Mouse (Mus musculus) limb, embryonic 15.5 days (tissue): ENCODE measurements at regions not wholly inside any gene's neighbourhood (a gene's known extent, or its start where the extent isn't known, plus 50 kb on each side); places are given as distances from the start of the nearest gene placed in this dataset.

Experiments used
- ATAC-seq: fragments of 200-750 bp; cut with Nextera tagmentation; 2 replicates; pipeline ENCODE4 v1.8.0; 2017; ENCODE audit warnings: low read depth, moderate TSS enrichment; ENCODE audit not compliant: insufficient number of reproducible peaks, low FRiP score, low TSS enrichment
- H3K27ac ChIP-seq: fragments of 300-500 bp; sonication (generic); 2 replicates; pipeline ENCODE4 v1.5.1; 2015; ENCODE audit warnings: moderate library complexity, mild to moderate bottlenecking, inconsistent platforms
- H3K27me3 ChIP-seq: fragments of 300-500 bp; sonication (generic); 2 replicates; pipeline ENCODE4 v1.6.1; 2015; ENCODE audit warnings: inconsistent platforms
- H3K36me3 ChIP-seq: fragments of 300-500 bp; sonication (generic); 2 replicates; pipeline ENCODE4 v1.6.1; 2015; ENCODE audit warnings: inconsistent platforms
- H3K4me1 ChIP-seq: fragments of 300-500 bp; sonication (generic); 2 replicates; pipeline ENCODE4 v1.6.1; 2015; ENCODE audit warnings: inconsistent platforms
- H3K4me2 ChIP-seq: fragments of 300-500 bp; sonication (generic); 2 replicates; pipeline ENCODE4 v1.6.1; 2015; ENCODE audit warnings: mild to moderate bottlenecking, inconsistent platforms
- H3K4me3 ChIP-seq: fragments of 300-500 bp; sonication (generic); 2 replicates; pipeline ENCODE4 v1.5.1; 2015; ENCODE audit warnings: mild to moderate bottlenecking, inconsistent platforms
- H3K9ac ChIP-seq: fragments of 300-500 bp; sonication (generic); 2 replicates; pipeline ENCODE4 v1.6.1; 2015; ENCODE audit warnings: inconsistent platforms
- H3K9me3 ChIP-seq: fragments of 300-500 bp; sonication (generic); 2 replicates; pipeline ENCODE4 v1.6.1; 2016; ENCODE audit warnings: inconsistent platforms
- WGBS: fragments of 180-500 bp; shearing (Covaris S2); methylation state at CpG from one replicate; pipeline ENCODE4 v1.1.7; 2015; 5-methylcytosine and 5-hydroxymethylcytosine counted together

- H3K27ac ChIP-seq: no peak overlapping the region
- H3K36me3 ChIP-seq: no peaks in the 10 kb centered on the region
- H3K9me3 ChIP-seq: no peaks in the 10 kb centered on the region
- 48% methylated on average over 6 of the region's 6 CpGs for WGBS
- ATAC-seq: no peak
- no peak overlapping the region for H3K9ac ChIP-seq
- no peak overlapping the region for H3K4me3 ChIP-seq
- no peak overlapping the region for H3K4me2 ChIP-seq
- H3K4me1 ChIP-seq: peaks cover 6% of the 10 kb centered on the region; the same call in 1 of the 2 replicates
- H3K27me3 ChIP-seq: no peaks in the 10 kb centered on the region
These were observed 363.9 kb downstream of the Phkb start for GRCm38 (mm10) chr8:86204421-86205229.

DNA sequence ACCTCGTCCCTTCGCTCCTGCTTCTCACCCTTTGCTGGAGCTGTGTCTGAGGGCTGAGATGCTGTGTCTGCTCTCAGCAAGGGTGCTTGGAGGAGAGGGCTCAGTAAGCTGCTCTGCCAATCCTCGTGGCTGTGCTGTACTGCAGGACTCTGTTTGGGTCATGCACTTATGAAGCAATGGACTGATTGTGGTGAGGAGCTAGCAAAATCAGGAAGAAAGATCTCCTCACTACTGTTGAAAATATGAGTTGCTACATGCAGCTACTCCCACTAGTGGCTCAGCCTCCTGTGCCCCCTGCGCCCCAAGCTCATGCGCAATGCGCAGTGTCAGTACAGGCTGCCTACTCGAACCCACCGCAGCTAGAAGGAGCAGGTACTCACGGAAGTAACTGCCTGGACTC is 362.3 kb downstream of the Phkb start:
- 65% methylated on average over 9 of the region's 9 CpGs for WGBS
- ATAC-seq: no peak

DNA sequence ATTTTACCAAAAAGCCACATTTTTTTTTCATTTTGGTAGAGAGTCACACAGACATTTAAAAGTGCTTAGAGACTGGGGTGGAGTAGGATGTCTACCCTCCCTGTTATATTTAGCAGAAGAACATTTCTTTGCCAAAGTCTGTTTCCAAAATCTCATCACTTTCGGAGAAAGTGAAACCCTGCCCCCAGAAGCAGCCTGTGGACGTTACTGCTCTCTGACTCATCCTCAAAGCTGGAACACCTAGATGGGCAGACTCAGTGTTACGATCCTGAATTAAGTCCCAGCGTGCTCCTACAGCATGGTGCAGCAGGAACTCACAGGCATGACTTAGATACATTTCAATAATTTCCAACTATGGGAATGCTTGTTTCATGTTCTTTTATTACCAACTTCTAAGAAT is 361.1 kb downstream of the Phkb start:
- H3K9ac ChIP-seq: no peak overlapping the region
- ATAC-seq: peak; percentile 72
- WGBS: 39% methylated on average over 4 of the region's 4 CpGs

More for the DNA sequence above, 362.3 kb downstream of the Phkb start:
- Histone ChIP-seq H3K36me3 (no peaks in the 10 kb centered on the region), H3K4me2 (no peak overlapping the region), H3K9ac (no peak overlapping the region), H3K27me3 (no peaks in the 10 kb centered on the region), H3K27ac (no peak overlapping the region), H3K9me3 (no peaks in the 10 kb centered on the region), H3K4me1 (peaks cover 6% of the 10 kb centered on the region; the same call in 1 of the 2 replicates), H3K4me3 (no peak overlapping the region)

GRCm38 (mm10) chr8:86192262-86192661 is 351.5 kb downstream of the Phkb start:
- H3K9ac ChIP-seq: no peak overlapping the region
- no peak overlapping the region for H3K4me2 ChIP-seq
- no peak overlapping the region for H3K4me3 ChIP-seq
- no peaks in the 10 kb centered on the region for H3K4me1 ChIP-seq
- no peaks in the 10 kb centered on the region for H3K27me3 ChIP-seq
- no peaks in the 10 kb centered on the region for H3K9me3 ChIP-seq
- H3K36me3 ChIP-seq: no peaks in the 10 kb centered on the region
- ATAC-seq: no peak
- no peak overlapping the region for H3K27ac ChIP-seq
- WGBS: 69% methylated on average over 4 of the region's 4 CpGs

More for the DNA sequence above, 361.1 kb downstream of the Phkb start:
- no peaks in the 10 kb centered on the region for H3K9me3 ChIP-seq
- H3K4me1 ChIP-seq: peaks cover 6% of the 10 kb centered on the region; the same call in 1 of the 2 replicates
- no peaks in the 10 kb centered on the region for H3K27me3 ChIP-seq
- no peak overlapping the region for H3K27ac ChIP-seq
- H3K36me3 ChIP-seq: no peaks in the 10 kb centered on the region
- no peak overlapping the region for H3K4me3 ChIP-seq
- H3K4me2 ChIP-seq: 0 out of 2 replicates have a peak overlapping the region, but pooled peaks have one; percentile 2

- Histone ChIP-seq H3K9me3 (no peaks in the 10 kb centered on the region), H3K36me3 (no peaks in the 10 kb centered on the region), H3K4me1 (no peaks in the 10 kb centered on the region), H3K9ac (no peak overlapping the region), H3K27ac (no peak overlapping the region), H3K4me2 (no peak overlapping the region), H3K27me3 (no peaks in the 10 kb centered on the region), H3K4me3 (no peak overlapping the region)
- 83% methylated on average over 5 of the region's 5 CpGs for WGBS
- no peak for ATAC-seq
These were observed 343.9 kb downstream of the Phkb start for GRCm38 (mm10) chr8:86184671-86185070.

GRCm38 (mm10) chr8:86180793-86181192 is 340.0 kb downstream of the Phkb start:
- Histone ChIP-seq H3K9ac (no peak overlapping the region), H3K27ac (no peak overlapping the region), H3K4me2 (no peak overlapping the region), H3K27me3 (no peaks in the 10 kb centered on the region), H3K4me3 (no peak overlapping the region), H3K4me1 (no peaks in the 10 kb centered on the region), H3K36me3 (no peaks in the 10 kb centered on the region), H3K9me3 (no peaks in the 10 kb centered on the region)
- ATAC-seq: no peak
- 83% methylated on average over 3 of the region's 3 CpGs for WGBS

DNA sequence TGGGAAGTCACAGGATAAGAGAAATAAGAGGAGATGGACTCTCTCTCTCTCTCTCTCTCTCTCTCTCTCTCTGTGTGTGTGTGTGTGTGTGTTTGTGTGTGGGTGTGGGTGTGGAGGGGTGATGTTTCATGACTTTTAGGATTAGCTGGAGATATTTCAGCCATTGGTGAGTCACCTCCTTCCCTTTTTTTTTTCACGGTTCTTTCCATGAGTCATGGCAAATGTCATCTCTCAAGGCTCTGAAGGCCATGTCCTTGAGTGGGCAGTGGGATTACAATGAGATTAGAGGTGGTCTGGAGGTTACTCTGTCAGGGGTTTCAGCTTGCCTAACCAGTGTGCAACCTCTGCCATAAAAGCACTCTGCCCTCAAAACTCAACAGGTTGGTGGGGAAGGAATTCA is 329.3 kb downstream of the Phkb start:
- H3K4me3 ChIP-seq: no peak overlapping the region
- no peak overlapping the region for H3K9ac ChIP-seq
- ATAC-seq: no peak
- no peak overlapping the region for H3K4me2 ChIP-seq
- H3K27me3 ChIP-seq: no peaks in the 10 kb centered on the region
- no peaks in the 10 kb centered on the region for H3K4me1 ChIP-seq
- H3K36me3 ChIP-seq: no peaks in the 10 kb centered on the region
- H3K9me3 ChIP-seq: no peaks in the 10 kb centered on the region
- no peak overlapping the region for H3K27ac ChIP-seq
- 79% methylated on average over 1 of the region's 1 CpGs for WGBS

DNA sequence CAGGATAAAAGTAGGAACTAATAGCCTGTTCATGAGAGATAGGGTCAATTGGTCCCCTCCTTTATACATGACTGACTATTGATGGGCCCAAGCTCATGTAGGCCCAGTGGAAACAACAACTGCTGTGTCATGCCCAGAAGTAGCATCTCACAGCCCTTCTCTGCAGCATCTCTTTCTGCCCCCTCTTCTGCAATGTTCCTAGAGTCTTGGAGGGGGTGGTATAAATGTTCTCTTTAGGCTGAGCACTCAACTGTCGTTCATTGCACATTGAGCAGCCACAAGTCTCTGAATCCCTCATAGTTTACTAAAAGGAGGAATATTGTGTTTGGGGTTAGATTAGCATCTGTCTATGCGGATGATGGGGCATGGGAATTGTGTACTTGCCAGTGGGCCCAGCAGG is 324.1 kb downstream of the Phkb start:
- Histone ChIP-seq H3K9me3 (no peaks in the 10 kb centered on the region), H3K4me2 (no peak overlapping the region), H3K36me3 (no peaks in the 10 kb centered on the region), H3K27me3 (no peaks in the 10 kb centered on the region), H3K9ac (no peak overlapping the region), H3K4me1 (no peaks in the 10 kb centered on the region), H3K4me3 (no peak overlapping the region), H3K27ac (no peak overlapping the region)
- 76% methylated on average over 2 of the region's 2 CpGs for WGBS
- no peak for ATAC-seq

DNA sequence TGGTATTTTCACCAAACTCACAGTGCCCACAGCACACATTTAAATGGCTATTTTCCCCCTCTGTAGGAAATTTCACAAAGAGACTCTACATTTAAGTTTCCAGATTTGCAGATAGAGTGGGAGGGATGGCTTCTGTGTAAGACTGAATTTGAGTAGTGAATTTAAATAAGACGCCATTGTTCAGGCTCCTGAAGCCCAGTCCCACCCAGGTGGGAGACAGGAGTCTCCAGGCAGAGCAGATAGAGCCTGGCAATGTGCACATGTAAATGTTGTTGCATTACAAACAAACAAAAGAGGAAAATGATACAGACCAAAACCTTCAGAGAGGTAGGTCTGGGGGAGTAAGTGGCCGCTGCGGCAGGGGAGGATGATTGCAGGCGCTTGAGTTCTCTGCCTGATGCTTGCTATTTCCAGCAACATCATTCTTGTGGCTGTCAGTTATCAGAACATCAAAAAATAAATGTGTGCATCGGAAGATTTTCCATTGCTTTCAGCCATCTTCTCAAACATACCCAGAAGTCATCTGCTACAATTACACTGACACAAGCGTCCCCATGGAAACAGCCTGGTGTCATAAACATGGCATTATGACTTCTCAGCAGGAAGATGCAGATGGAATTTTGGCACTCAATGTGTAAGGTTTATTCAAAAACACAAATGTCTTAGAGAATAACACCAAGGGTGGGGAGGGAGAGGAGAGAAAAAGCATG is 318.5 kb downstream of the Phkb start:
- no peak overlapping the region for H3K4me3 ChIP-seq
- H3K27ac ChIP-seq: no peak overlapping the region
- H3K4me2 ChIP-seq: no peak overlapping the region
- no peaks in the 10 kb centered on the region for H3K27me3 ChIP-seq
- no peaks in the 10 kb centered on the region for H3K9me3 ChIP-seq
- WGBS: 87% methylated on average over 6 of the region's 6 CpGs
- no peak for ATAC-seq
- H3K36me3 ChIP-seq: no peaks in the 10 kb centered on the region
- no peaks in the 10 kb centered on the region for H3K4me1 ChIP-seq
- no peak overlapping the region for H3K9ac ChIP-seq

DNA sequence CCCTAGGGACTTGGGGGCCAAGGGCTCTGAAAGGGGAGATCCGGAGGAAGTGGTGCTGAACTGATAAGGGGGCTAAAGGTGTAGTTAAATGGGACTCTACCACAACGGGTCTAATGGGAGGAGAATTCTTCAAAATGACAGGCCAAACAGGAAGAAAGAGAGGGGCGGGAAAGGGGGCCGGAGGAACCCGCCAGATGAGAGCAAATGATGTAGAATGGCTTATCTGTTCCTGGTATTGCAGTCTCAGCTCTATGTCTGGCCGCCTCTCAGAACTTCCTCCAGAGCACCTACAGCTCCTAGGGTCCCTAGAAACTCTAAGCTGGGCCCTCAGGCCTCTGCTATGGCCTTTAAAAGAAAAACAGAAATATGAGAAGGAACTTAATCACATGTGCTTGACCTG is 306.8 kb downstream of the Phkb start:
- WGBS: 53% methylated on average over 6 of the region's 6 CpGs
- Histone ChIP-seq H3K36me3 (no peaks in the 10 kb centered on the region), H3K9me3 (no peaks in the 10 kb centered on the region), H3K4me2 (no peak overlapping the region), H3K4me3 (no peak overlapping the region), H3K4me1 (no peaks in the 10 kb centered on the region), H3K9ac (no peak overlapping the region), H3K27me3 (no peaks in the 10 kb centered on the region), H3K27ac (no peak overlapping the region)
- ATAC-seq: no peak

DNA sequence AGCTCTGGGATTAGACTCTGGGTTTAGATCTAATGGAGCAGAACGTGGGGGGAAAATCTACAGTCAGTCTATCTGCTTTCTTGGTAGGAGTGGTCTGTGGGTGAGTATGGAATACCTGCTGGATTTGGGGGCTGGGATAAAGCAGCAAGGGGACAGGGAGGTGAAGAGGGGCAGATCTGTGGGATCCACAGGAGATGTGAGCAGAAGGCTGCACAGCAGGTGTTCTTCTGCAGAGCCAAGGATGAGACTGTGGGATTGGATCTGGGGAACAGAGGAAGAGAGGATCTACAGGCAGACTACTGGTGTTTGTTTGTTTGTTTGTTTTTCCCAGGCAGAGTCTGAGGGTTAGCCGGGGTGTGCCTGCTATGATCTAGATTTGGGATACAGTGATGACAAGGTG is 284.5 kb downstream of the Phkb start:
- H3K36me3 ChIP-seq: no peaks in the 10 kb centered on the region
- 81% methylated on average over 2 of the region's 2 CpGs for WGBS
- H3K4me2 ChIP-seq: no peak overlapping the region
- no peaks in the 10 kb centered on the region for H3K9me3 ChIP-seq
- H3K4me3 ChIP-seq: no peak overlapping the region
- H3K4me1 ChIP-seq: no peaks in the 10 kb centered on the region
- no peak for ATAC-seq
- H3K27me3 ChIP-seq: no peaks in the 10 kb centered on the region
- H3K27ac ChIP-seq: no peak overlapping the region
- no peak overlapping the region for H3K9ac ChIP-seq

- no peak for ATAC-seq
- no peaks in the 10 kb centered on the region for H3K27me3 ChIP-seq
- no peak overlapping the region for H3K4me3 ChIP-seq
- no peak overlapping the region for H3K9ac ChIP-seq
- 79% methylated on average over 1 of the region's 1 CpGs for WGBS
- no peaks in the 10 kb centered on the region for H3K36me3 ChIP-seq
- H3K9me3 ChIP-seq: no peaks in the 10 kb centered on the region
- no peak overlapping the region for H3K4me2 ChIP-seq
- H3K27ac ChIP-seq: no peak overlapping the region
- no peaks in the 10 kb centered on the region for H3K4me1 ChIP-seq
These were observed 283.9 kb downstream of the Phkb start for GRCm38 (mm10) chr8:86124655-86125054.
